27 mouse cellular contexts compared by ENCODE assay signal in the genomic region with DNA sequence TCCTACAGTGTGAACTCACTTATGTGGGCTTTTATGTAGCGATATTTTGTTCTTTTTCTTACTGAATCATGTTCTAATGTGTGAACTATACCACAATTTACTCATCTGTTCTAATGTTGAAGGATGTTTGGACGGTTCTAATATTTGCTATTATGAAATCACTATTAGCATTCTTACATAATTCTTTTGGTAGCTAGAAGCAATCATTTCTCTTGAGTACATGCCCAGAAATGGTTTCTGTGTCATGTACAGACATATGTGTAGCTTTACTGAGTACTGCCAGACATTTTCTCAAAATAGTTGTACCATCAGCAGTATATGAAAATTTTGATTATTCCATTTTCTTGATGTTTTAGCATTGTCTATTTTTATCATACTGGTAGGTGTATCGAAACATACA. TPM values are rescaled to one million over a fixed set of nuclear protein-coding genes. Genes with fewer than 3 reads are reported as not detected.
DNase-seq lines count a peak whose midpoint lies in the region; ATAC-seq and TF ChIP-seq lines count a peak whose summit lies in the region.
"Had no signal": no experiment of that assay in that cellular context is flagged by ENCODE, and none has a peak within 500 bp of the region (broad histone marks: within the 10 kb centered on the region; RNA-seq: fewer than 3 reads in every experiment).

No protein-coding gene starts in this region.

- DNase-seq in layer of hippocampus, adult 2 months (ENCODE audit: low spot score in 2 of 2): peak in 1 of 2 experiments; percentile 35
- DNase-seq in layer of hippocampus, postnatal 10 days (ENCODE audit: low spot score in 2 of 2): no peak
- peak; percentile 72 for DNase-seq in liver, adult 2 months (ENCODE audit: extremely low read depth, low read depth, low spot score)
- peak; percentile 21 for DNase-seq in fat pad, adult 2 months (ENCODE audit: extremely low read depth, low read depth, low spot score)
- no peak for DNase-seq in thymus, postnatal 36 days
- DNase-seq: adrenal gland, adult 2 months; adrenal gland, postnatal 10 days; adrenal gland, postnatal 25 days; cerebellum, adult 11-12 months; cerebellum, adult 2 months; cerebellum, adult 9-10 months; cerebellum, postnatal 10 days; cerebellum, postnatal 25 days; forebrain, postnatal 0 days had no signal

- no peaks in the 10 kb centered on the region for H3K27me3 ChIP-seq in liver, adult 2 months (ENCODE audit: control insufficient read depth, insufficient read depth, low read length)
- no peaks in the 10 kb centered on the region for H3K27me3 ChIP-seq in liver, embryonic 12.5 days (replicated peaks)
- H3K27me3 ChIP-seq in midbrain, embryonic 15.5 days (replicated peaks): no peaks in the 10 kb centered on the region
- H3K27me3 ChIP-seq: embryonic facial prominence, embryonic 12.5 days; forebrain, embryonic 13.5 days; forebrain, embryonic 15.5 days had no signal

- H3K4me1 ChIP-seq in liver, adult 2 months (ENCODE audit: control insufficient read depth, insufficient read depth, low read length): peaks cover 2% of the 10 kb centered on the region; the same call in 1 of the 2 replicates
- no peaks in the 10 kb centered on the region for H3K4me1 ChIP-seq in liver, embryonic 12.5 days
- H3K4me1 ChIP-seq in midbrain, embryonic 15.5 days: no peaks in the 10 kb centered on the region
- H3K4me1 ChIP-seq: embryonic facial prominence, embryonic 10.5 days; embryonic facial prominence, embryonic 12.5 days; forebrain, embryonic 13.5 days; forebrain, embryonic 15.5 days had no signal

- no peaks in the 10 kb centered on the region for H3K9me3 ChIP-seq in liver, embryonic 12.5 days (replicated peaks)
- no peaks in the 10 kb centered on the region for H3K9me3 ChIP-seq in midbrain, embryonic 15.5 days
- H3K9me3 ChIP-seq: embryonic facial prominence, embryonic 10.5 days; embryonic facial prominence, embryonic 12.5 days; forebrain, embryonic 13.5 days; forebrain, embryonic 15.5 days had no signal

- H3K9ac ChIP-seq in liver, adult 2 months (ENCODE audit: low read depth, low read length): no peak overlapping the region
- H3K9ac ChIP-seq in liver, embryonic 12.5 days: no peak overlapping the region
- no peak overlapping the region for H3K9ac ChIP-seq in midbrain, embryonic 15.5 days
- H3K9ac ChIP-seq: embryonic facial prominence, embryonic 12.5 days; forebrain, embryonic 13.5 days; forebrain, embryonic 15.5 days; forebrain, postnatal 0 days had no signal

- H3K4me2 ChIP-seq in liver, embryonic 12.5 days: no peak overlapping the region
- H3K4me2 ChIP-seq in midbrain, embryonic 15.5 days: no peak overlapping the region
- H3K4me2 ChIP-seq: embryonic facial prominence, embryonic 12.5 days; forebrain, embryonic 13.5 days; forebrain, embryonic 15.5 days had no signal

- WGBS in liver, adult 2 months: 50% methylated on average over 3 of the region's 3 CpGs
- WGBS in liver, embryonic 12.5 days (ENCODE audit: insufficient replicate concordance): 70% methylated on average over 3 of the region's 3 CpGs
- 90% methylated on average over 3 of the region's 3 CpGs for WGBS in midbrain, embryonic 15.5 days

- no peak for TF ChIP-seq CTCF in layer of hippocampus, adult 2 months (conservative IDR thresholded peaks at IDR 0.05)
- no peak for TF ChIP-seq CTCF in liver, adult 2 months (IDR thresholded peaks at IDR 0.05; ENCODE audit: low read depth, low read length)

- no peak for TF ChIP-seq POLR2A in liver, adult 2 months (IDR thresholded peaks at IDR 0.05; ENCODE audit: extremely low read depth, insufficient read depth, low read length)

- no peak overlapping the region for H3K4me3 ChIP-seq in layer of hippocampus, adult 2 months
- no peak overlapping the region for H3K4me3 ChIP-seq in liver, adult 2 months (ENCODE audit: insufficient read depth, low read depth, low read length)
- H3K4me3 ChIP-seq in liver, embryonic 12.5 days: no peak overlapping the region
- no peak overlapping the region for H3K4me3 ChIP-seq in midbrain, embryonic 15.5 days
- H3K4me3 ChIP-seq: embryonic facial prominence, embryonic 10.5 days; embryonic facial prominence, embryonic 12.5 days; forebrain, embryonic 13.5 days; forebrain, embryonic 15.5 days had no signal

- no peaks in the 10 kb centered on the region for H3K79me2 ChIP-seq in liver, adult 2 months (ENCODE audit: control insufficient read depth, insufficient read depth, low read length)

- H3K36me3 ChIP-seq in liver, adult 2 months (ENCODE audit: control insufficient read depth, insufficient read depth, low read length): no peaks in the 10 kb centered on the region
- H3K36me3 ChIP-seq in liver, embryonic 12.5 days: no peaks in the 10 kb centered on the region
- no peaks in the 10 kb centered on the region for H3K36me3 ChIP-seq in midbrain, embryonic 15.5 days (replicated peaks)
- H3K36me3 ChIP-seq: embryonic facial prominence, embryonic 10.5 days; embryonic facial prominence, embryonic 12.5 days; forebrain, embryonic 15.5 days had no signal

- no peak for ATAC-seq in liver, embryonic 12.5 days
- ATAC-seq in midbrain, embryonic 15.5 days (replicated peaks): no peak
- ATAC-seq: forebrain, embryonic 13.5 days; forebrain, embryonic 15.5 days; forebrain, postnatal 0 days had no signal

- H3K27ac ChIP-seq in layer of hippocampus, adult 2 months: peak overlapping the region; percentile 64; the same call in 1 of the 2 replicates
- H3K27ac ChIP-seq in liver, adult 2 months (replicated peaks; ENCODE audit: insufficient read depth, low read depth, low read length): no peak overlapping the region
- no peak overlapping the region for H3K27ac ChIP-seq in liver, embryonic 12.5 days
- no peak overlapping the region for H3K27ac ChIP-seq in midbrain, embryonic 15.5 days
- H3K27ac ChIP-seq: embryonic facial prominence, embryonic 10.5 days; embryonic facial prominence, embryonic 12.5 days; forebrain, embryonic 13.5 days; forebrain, embryonic 15.5 days had no signal

RNA-seq across cellular contexts. Expression of a gene that starts 7.4 kb away (rescaled TPM):
- not detected for total RNA-seq in layer of hippocampus, adult 2 months (2021)
- not detected for total RNA-seq in layer of hippocampus, postnatal 10 days (2021)
- not detected in 2 replicates for total RNA-seq in liver, adult 2 months (2014; rRNA removed)
- polyA plus RNA-seq in liver, adult 2 months (2012; rRNA removed): not detected in 2 replicates
- not detected in 2 replicates for polyA plus RNA-seq in liver, embryonic 12.5 days (2016; fragmentation: Nextera tagmentation; extraction: Ambion mirVana)
- not detected in 2 replicates for polyA plus RNA-seq in midbrain, embryonic 15.5 days (2015; fragmentation: Nextera tagmentation; extraction: Ambion mirVana)
- total RNA-seq: adrenal gland, adult 2 months; adrenal gland, postnatal 10 days; adrenal gland, postnatal 25 days; adrenal gland, postnatal 4 days; ES-E14; forebrain, postnatal 0 days; MEL had no signal
- polyA plus RNA-seq: adrenal gland, adult 2 months; C2C12; cerebellum, adult 2 months; cortical plate, adult 2 months; embryonic facial prominence, embryonic 10.5 days; embryonic facial prominence, embryonic 12.5 days; embryonic facial prominence, embryonic 14.5 days; forebrain, embryonic 11.5 days; forebrain, embryonic 13.5 days; forebrain, embryonic 15.5 days; forebrain, postnatal 0 days had no signal

RNA-seq across cellular contexts. Expression of a gene that starts 34.5 kb away (rescaled TPM):
- total RNA-seq in layer of hippocampus, adult 2 months (2021): 100 to 1,000 TPM; 150 to 153 TPM
- 10 to 100 TPM; 85.4 to 85.7 TPM for total RNA-seq in layer of hippocampus, postnatal 10 days (2021)
- 0.46 and 0.47 TPM in 2 replicates for total RNA-seq in liver, adult 2 months (2014; rRNA removed)
- 0.05 and 0.12 TPM in 2 replicates for polyA plus RNA-seq in liver, adult 2 months (2012; rRNA removed)
- 0.54 and 0.64 TPM in 2 replicates for polyA plus RNA-seq in liver, embryonic 12.5 days (2016; fragmentation: Nextera tagmentation; extraction: Ambion mirVana)
- polyA plus RNA-seq in midbrain, embryonic 15.5 days (2015; fragmentation: Nextera tagmentation; extraction: Ambion mirVana): 4.5 and 5.0 TPM in 2 replicates
- total RNA-seq: MEL had no signal
- polyA plus RNA-seq: C2C12 had no signal

Comparison
In these comparisons a context has a peak if more than half of its experiments do, and no peak if none do; other contexts are left out.
1. DNase-seq: peak in liver, adult 2 months (single experiment) and fat pad, adult 2 months (single experiment); none in layer of hippocampus, postnatal 10 days (0 of 2) and thymus, postnatal 36 days (0 of 2).
2. RNA of a gene that starts 34.5 kb away (total RNA-seq): 150 to 153 TPM in layer of hippocampus, adult 2 months and 85.4 to 85.7 TPM in layer of hippocampus, postnatal 10 days; 0.46 to 0.47 TPM in liver, adult 2 months; every median in the first group is over 10 times any median in the second.